Mouse (Mus musculus): ENCODE data around the gene Rbpj. TPM values are rescaled to one million over a fixed set of nuclear protein-coding genes. Genes with fewer than 3 reads are reported as not detected.
A peak's percentile ranks its signal among the peaks of the same experiment; 100 is the strongest.
"Not testable (repeated sequence)": the region's sequence is repeated elsewhere in the genome, so short reads cannot be mapped to it uniquely, and the experiment has no call there.

The Rbpj gene
- total RNA-seq, 2 experiments from 2014 or later: 17.5 to 22.4 TPM

DNA sequence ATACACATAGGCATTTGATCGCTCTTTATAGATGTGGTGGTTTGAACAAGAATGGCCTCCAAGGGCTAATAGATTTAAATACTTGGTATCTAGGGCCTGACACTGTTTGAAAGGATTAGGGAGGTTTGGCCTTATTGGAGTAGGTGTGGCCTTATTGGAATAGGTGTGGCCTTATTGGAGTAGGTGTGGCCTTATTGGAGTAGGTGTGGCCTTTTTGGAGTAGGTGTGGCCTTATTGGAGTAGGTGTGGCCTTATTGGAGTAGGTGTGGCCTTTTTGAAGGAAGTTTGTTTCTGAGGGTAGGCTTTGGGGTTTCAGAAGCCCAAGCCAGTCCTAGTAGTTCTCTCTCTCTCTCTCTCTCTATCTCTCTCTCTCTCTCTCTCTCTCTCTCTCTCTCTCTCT, 84.4 kb downstream of the Rbpj start:
- not testable (repeated sequence) for DNase-seq

DNA sequence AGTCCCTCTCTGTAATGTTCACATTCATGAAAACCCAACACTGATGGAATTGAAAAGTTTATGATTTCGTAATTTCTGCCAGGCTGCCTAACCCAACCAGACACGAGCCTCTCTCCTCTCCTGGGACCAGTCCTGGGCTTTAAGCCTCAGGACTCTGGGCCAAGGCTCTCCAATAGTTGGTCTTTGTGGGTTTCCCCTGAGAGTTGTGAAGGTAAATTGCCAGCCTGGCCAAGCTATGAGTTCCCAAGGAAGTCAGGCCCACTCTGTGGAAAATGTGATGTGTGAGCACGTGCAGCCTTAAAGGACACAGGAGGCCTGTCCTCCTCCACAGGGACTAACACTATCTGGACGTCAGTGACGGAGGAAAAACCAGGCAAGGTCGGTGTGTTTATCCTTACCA, 85.4 kb downstream of the Rbpj start:
- peak in 1 of 2 experiments; percentile 9 for DNase-seq

DNA sequence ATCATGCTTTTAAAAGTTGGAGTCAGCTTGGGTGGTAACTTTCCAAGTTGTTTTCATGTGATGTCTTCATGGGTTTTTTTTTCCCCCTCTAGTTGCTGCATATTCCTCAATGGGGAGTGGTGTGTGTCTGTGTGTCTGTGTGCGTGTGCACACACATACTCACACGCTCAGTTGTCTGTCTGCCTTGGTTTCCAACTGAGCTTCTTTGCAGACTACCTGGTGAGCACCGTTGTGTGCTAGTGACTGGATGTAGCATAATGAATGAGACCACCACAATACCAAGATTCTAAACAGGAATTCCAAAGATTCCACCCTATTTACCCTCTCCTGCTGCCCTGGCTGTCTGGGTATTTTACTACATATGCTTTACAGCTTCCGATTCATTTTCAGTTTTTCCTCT, 86.0 kb downstream of the Rbpj start:
- DNase-seq: no peak

DNA sequence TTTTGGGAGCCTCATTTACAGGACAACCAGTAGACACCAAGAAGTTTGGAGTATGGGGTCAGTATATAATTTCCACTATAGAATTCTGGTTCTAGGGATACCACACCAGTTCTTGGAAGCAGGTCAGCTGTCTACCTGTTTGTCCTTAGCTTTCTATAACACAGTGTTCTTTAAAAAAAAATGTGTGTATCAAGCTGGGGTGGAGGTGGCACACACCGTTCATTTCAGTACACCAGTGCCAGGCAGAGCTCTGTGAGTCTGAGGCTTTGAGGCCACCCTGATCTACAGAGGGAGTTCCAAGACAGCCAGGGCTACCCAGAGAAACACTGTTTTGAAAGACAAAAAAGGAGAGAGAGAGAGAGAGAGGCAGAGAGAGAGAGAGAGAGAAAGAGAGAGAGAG, 87.3 kb downstream of the Rbpj start:
- DNase-seq: no peak

DNA sequence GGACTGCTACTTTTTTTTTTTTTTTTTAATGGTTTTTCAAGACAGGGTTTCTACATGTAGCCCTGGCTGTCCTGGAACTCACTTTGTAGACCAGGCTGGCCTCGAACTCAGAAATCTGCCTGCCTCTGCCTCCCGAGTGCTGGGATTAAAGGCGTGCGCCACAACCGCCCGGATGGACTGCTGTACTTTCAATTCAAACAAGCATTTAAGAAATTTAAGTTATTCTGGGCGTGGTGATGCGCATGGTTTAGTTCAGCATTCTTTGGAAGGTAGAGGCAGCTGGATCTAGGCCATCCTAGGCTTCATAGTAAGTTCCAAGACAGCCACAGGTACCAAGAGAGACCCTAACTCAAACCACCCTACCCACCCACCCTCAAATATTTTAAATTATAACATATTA, 88.2 kb downstream of the Rbpj start:
- no peak for DNase-seq

DNA sequence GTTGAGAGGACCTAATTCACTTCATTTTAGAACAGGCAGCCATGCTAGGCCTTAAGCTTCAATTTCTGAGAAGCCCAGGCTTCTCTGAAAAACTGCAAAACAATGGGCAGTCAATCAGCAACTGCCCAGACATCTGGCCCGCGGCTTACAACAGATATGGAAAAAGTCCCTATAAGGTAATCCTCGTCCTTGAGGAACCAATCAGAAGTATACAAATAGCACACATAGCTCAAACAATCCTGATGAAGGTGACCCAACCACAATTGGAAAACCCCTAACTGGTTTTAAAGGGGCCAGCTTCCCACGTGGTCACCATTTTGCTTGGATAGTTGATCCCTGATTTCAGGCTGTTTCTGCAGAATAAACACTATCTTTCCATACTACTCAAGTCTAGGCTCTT, 89.0 kb downstream of the Rbpj start:
- no peak for DNase-seq

DNA sequence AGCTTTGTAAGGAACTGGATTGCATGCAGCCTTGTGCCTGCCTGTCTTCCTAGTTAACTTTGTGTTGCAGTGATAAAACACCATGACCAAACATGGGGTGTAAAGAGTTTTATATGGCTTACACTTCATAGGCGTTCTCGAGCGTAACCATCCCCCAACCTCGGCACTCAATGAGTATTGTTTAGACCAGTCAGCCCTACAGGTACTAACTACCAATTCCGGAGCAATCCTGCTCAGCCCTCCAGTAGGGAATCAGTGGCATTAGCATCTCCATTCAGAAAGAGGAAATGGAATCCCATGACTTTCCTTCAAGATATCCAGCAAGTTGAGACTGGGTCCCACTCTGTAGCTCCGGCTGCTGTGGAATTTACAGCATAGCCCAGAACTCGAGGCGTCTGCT, 89.5 kb downstream of the Rbpj start:
- DNase-seq: no peak

DNA sequence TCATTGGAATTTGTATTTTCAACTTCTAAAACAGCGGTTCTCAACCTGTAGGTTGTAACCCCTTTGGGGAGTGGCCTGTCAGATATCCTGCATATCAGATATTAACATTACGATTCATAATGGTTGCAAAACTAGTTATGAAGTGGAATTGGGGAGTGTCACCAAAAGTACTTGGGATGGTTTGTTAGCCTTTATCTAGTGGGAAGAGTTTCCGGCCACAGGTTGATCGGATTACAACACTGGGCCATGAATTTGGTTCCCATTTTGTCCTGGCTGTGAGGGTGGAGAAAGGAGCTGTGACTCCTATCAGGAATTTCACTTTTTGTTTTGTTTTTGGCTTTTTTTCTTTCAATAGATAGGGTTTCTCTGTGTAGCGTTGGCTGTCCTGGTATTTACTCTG, 90.0 kb downstream of the Rbpj start:
- no peak for DNase-seq

DNA sequence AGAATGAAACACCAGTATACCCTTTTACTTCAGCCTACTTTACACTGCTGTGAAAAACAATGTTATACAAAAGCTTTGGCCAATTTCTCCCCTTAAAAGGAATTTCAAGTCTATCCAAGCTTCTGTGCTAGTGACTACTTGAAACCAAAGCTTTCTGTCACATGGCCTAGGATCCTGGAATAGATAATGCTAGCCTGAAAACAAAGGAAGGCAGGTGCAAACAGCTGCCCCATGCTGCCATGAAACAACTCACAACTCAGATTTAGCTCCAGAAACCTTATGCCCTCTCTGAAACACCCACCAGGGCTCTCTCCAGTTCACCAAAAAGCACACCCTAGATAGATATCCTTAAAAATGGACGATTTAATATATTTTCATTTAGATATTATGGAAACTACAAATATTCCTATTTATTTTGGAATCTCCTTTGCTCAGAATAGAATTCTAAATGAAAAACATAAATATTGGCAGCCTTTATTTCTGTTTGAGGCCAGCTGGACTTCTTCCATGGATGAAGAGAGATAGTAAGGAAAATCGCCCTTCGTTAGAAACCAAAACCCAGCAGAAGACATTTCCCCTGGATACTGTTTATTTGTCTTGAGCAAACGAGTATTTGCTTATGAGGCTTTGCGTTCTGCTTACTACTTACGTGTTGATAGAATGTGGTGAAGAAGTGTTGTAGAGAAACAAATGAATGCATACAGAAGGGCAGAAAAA, 91.8 kb downstream of the Rbpj start:
- peak in 1 of 2 experiments; percentile 14 for DNase-seq

DNA sequence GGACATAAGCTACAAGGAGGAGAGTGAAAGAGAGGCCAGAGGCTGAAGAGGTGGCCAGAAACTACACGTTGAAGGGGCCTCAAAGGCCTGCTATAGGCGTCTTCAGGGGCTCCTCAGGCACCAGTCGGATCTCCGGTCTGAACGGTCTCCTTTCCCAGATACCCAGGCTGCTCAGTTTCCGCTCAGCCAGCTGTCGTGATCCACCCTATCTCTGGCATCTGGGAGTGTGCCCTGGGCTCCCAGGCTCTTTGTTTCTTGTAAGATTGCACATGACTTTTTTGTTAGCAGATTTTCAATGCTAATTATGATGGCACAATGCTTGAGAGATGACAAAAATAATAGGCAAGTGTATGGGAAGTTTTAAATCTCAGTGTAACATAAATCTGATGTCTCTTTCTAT, 95.2 kb downstream of the Rbpj start:
- no peak for DNase-seq

DNA sequence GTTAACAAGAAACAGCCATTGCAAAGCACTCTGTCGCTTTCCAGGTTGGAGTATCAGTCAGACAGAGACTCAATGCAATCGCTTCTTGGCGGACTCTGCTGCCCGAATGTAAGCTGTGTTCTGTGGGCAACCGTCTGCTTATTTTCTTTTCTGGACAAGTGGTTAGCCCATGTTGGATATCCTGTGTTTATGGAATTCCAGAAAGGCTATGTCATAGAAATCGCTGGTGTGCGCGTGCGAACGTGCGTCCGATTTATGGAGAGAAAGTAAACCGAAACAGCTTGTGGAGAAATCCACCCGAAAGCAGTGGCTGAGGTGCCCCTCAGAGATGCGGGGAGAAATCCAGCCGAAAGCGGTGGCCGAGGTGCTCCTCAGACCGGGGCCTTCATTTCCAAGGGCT, 98.4 kb downstream of the Rbpj start:
- DNase-seq: no peak

DNA sequence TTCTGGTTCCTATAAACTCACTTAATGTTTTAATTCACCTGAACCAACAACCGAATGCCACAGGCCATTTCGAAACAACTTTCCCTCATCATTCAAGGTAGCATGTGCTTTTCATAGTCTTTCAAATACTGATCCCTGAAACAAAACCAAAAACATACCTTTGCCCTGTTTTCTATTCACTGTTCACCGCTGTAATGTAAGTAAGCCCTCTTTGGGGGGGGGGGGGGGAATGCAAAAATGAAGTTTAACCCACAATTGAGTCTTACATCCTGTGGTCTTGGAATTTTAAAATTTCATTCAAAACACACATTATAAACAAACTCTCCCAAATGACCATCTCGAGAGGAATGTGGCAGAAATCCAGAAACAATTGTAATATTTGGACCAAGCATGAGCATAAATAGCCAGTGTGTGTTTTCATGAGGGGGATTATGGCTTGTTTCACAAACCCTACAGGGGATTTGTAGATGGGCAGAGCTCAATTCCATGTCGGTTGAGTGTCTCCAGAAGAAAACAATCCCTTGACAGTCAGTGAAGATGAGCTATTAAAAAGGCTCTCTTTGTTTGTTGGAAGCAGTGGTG, 99.4 kb downstream of the Rbpj start:
- no peak for DNase-seq

DNA sequence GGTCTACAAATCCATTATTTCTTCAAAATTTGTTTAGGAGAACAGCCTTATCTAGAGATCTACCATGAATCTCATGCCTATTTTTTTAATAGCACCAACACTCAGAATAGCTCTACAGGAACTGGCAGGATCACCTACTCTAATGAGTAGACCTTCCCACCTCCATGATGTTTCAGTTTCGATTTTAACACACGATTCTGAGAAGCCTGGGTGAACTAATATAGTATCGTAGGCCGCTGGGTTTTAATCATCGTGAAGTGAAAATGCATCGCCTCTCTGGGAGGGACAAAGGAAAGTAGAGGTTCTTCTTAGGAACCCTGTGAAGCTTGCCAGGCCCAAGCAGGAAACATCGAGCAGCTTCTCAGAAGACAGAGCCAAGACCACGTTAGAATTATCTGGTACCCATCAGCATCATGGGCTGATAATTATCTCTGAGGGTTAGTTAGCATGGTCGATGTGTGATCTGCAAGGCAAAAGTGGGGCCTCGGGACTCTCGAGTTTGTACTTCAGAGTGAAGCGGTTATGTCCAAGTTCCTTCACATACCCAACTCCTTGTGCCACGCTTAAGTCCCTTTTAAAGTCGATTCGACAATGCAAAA, 100.6 kb downstream of the Rbpj start:
- DNase-seq: no peak

DNA sequence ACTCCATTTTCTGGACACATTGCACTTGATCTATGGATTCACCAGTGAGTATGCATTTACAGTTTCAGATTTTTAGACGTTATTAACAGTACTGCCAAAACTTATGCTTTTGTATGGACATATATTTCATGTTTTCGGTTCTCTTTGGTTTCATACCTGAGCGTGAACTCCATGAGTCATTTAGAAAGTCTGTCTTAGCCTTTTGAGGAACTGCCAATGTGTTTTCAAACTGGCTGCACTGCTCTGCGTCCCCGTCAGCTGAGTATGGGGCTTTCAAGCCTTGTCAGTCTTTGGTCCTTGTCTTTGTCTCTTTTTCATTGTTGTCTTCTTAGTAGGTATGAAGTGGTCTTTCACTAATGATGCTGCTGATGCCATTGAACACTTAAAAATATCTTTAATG, 106.5 kb downstream of the Rbpj start:
- peak in 1 of 2 experiments; percentile 21 for DNase-seq

DNA sequence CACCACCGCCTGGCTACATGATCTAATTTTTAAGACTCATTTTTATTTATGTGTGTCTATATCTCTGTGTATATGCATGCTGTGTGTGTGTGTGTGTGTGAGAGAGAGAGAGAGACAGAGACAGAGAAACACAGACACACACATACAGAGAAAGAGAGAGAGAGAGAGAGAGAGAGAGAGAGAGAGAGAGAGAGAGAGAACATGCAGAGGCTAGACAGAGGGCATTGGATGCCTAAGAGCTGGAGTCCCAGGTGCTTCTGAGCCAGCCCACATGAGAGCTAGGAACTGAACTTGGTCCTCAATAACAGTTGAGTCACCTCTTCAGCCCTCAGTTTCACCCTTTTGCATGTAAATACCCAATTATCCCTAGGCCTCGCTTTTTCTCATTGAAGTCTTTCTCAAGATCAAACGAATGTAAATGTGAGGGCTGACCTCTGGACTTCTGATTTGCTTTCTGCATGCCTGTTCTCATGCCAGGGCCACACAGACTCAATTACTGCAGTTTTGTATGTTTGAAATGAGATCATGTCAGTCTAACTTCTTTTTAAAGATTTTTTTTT, 109.0 kb downstream of the Rbpj start:
- no peak for DNase-seq

DNA sequence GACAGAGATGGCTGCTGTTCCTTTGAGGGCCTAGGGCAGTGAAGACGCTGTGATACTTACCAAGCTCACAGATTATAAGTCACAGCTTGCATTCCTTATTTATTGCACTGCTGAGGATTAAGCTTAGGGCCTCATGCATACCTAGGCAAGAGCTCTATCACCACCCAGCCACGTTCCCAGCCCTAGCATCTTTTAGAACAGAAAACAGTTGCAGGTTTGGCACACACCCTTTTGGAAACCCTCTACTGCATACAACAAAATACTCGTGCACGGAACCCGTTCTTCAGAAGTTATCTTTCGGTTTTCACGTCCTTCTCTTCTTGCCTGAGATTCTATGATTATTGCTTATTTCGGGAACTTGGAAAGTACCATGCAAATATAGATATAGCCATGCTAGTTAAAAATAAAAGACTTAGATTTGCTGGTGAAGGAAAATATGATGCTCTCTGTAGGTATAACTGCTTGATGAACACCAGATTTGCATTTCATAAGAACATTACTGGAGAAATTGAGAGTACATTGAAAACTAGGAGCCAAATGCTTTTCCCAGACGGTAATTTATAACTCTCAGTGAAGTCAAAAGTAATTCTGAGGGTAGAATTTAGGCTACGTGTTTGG, 111.4 kb downstream of the Rbpj start:
- no peak for DNase-seq

DNA sequence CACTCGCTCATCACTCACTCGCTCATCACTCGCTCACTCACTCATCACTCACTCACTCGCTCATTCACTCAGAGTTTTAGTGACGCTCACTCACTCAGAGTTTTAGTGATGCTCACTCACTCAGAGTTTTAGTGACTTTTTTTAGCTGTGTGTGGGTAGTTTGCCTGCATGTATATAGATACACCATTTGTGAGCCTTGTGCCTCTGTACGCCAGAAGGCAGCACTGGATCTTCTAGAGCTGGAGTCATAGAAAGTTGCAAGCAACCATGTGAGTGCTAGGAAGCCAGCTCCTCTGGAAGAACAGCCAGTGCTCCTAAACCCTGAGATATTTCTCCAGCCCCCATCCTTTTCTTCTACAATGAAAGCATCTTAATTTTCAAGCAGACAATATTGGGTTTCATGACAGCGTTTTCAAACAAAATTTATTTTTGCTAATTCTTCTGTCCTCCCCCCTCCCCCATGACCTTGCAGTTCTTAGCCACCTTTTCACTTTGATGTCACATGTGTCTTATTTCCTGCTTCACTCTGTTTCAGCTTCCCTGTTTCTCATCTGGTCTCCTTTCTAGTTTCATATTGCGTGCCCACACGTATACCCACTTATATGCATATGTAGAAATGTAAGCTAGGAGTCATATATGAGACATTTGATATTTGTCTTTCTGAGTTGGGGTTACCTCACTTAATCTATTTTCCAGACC, 118.3 kb downstream of the Rbpj start:
- no peak for DNase-seq

DNA sequence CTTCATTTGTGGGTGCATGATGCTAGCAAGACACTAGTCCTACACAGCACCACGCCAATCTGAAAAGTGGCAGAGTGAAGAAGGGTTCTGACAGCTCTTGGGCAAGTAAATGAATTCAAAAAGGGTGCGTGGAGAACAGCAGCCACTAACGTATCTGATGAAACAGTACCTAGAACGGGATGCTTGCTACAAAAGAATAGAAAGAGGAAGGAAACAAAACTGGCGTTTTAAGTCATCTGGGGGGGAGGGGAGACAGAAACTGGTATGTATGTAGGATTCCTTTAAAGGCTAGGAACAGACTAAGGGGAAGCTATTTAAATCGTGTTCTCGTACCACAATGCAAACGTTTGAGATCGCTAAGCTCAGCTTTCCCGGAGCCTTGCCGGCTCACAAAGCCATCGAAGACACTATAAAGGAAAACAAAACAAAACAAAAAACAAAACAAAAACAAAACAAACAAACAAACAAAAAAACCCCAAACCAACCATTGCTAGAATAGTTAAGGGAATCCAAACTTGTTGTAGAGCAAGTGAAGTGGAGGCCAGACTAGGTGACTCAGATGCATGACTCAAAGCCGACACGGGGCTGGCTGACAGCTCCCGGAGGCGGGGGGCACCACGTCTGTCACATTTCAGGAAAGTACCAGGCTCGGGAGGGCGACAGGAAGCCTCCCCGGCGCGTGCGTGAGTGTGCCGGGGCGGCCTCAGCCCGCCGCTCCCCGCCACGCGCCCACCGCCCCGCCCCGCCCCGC, 122.6 kb downstream of the Rbpj start:
- DNase-seq: peak; percentile 14 to 28

DNA sequence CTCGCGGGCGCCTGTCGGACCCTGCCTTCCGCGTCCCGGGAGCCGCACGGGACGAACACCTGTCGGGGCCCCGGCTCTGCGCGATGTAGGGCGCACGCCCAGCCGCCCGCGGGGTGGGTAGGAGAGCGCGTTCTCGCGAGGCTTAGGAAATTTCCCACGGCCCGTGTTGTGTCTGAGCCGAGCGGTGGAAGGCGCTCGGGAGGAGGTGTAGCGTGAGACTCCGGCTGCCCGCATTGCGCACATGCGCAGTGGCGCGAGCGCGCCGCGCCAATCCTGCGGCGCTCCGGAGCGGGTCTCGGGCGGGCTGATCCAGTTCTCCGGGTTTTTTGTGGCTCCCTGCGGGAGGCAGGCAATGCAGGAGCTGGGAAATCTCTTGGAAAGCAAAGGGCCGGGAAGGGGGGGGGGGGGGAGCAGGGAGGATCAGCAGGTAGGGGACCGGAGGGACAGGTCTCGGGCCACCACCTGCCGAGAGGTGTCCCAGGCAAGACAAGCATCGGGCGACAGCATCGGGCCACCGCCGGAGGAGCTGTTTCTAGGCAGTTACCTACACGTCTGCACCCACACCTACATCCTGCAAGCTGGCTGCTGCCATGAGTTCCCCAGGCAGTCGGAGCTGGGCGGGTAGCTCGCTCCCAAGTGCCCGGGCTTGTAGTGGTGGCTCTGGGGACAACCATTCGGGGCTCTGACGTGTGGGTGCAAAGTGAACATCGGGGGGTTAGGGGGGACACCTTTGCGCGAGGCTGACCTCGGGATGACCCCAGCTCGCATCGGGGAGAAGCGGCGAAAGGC, 123.4 kb downstream of the Rbpj start:
- peak; percentile 96 to 98 for DNase-seq

DNA sequence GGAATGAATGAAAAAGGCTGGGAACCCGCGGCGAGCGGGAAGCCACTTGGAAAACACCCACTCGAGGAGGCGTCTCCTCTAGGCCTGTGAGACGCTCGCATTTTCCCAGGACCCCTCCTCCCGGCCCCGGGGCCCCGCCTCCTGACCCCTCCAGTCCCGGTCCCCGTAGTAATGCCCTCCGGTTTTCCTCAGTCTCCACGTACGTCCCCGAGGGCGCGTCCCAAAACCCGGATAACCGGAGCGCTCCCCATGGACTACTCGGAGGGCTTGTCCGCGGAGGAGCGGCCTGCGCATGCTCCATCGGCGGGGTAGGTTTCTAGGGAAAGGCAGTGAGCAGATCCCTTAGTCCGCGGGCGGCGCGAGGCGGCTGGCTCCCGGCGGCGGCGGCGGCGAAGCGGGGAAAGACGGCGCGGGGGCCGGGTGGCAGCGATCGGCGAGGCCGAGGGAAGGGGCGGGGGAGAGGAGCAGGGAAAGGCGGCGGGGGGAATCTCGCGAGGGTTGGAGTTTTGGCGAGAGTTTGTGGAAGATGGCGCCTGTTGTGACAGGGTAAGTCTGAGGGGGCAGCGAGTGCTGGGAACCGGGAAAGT, 124.3 kb downstream of the Rbpj start:
- peak; percentile 100 for DNase-seq

Data from heart, adult 18-20 months (tissue).